Mouse (Mus musculus): Measurements from ENCODE around the gene Stxbp6.

DNA sequence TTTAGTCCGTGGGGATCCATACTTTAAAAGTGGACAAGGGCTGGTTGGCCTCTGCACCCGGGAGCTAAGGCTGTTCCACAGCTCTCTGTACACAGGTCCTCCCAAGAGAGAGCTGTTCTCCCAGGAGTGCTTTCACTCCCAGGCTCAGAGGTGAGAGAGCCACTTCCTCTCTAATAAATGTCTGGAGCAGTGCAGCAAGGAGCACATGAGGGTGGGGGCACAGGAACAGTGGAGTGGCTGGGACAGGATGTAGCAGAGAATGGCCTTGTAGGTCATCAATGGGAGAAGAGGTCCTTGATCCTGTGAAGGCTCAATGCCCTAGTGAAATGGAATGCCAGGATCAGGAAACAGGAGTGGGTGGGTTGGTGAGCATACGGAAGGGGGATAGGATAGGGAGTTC, 209.1 kb downstream of the Stxbp6 start:
- TF ChIP-seq CTCF (IDR thresholded peaks at IDR 0.05 in 2 of 3, conservative IDR thresholded peaks at IDR 0.05 in 1 of 3; ENCODE audit: control insufficient read depth in 1 of 3, insufficient read depth in 1 of 3, low read depth in 2 of 3, low read length in 3 of 3, poor library complexity in 1 of 3, severe bottlenecking in 1 of 3) (no peak), ZC3H11A (IDR thresholded peaks at IDR 0.05; ENCODE audit: low read depth, low read length) (no peak), POLR2AphosphoS2 (IDR thresholded peaks at IDR 0.05; ENCODE audit: low read length) (no peak), TCF12 (IDR thresholded peaks at IDR 0.05; ENCODE audit: low read depth, low read length) (no peak), POLR2A (IDR thresholded peaks at IDR 0.05; ENCODE audit: control insufficient read depth in 1 of 2, insufficient read depth in 1 of 2, low read depth in 1 of 2, low read length in 2 of 2, poor library complexity in 1 of 2) (no peak), MXI1 (IDR thresholded peaks at IDR 0.05; ENCODE audit: low read depth, low read length) (no peak), NELFE (IDR thresholded peaks at IDR 0.05; ENCODE audit: low read depth, low read length) (no peak), ZNF384 (IDR thresholded peaks at IDR 0.05; ENCODE audit: low read depth, low read length) (no peak), ETS1 (IDR thresholded peaks at IDR 0.05; ENCODE audit: low read depth, low read length) (no peak)
